Mouse (Mus musculus) testis, adult 2 months (tissue): ENCODE data around the gene Pus7. TPM values are rescaled to one million over a fixed set of nuclear protein-coding genes. Genes with fewer than 3 reads are reported as not detected.

Experiments used
- H3K27ac ChIP-seq: fragments of 200-500 bp; 2 replicates; pipeline ENCODE4 v1.5.1; 2012; ENCODE audit warnings: low read depth, low read length; ENCODE audit not compliant: control insufficient read depth, insufficient read depth
- H3K27me3 ChIP-seq: fragments of 200-500 bp; 2 replicates; pipeline ENCODE4 v1.6.1; 2012; ENCODE audit warnings: mild to moderate bottlenecking, low read length, moderate library complexity; ENCODE audit not compliant: control insufficient read depth, insufficient read depth
- H3K36me3 ChIP-seq: fragments of 200-500 bp; 2 replicates; pipeline ENCODE4 v1.6.1; 2012; ENCODE audit warnings: mild to moderate bottlenecking, low read length; ENCODE audit not compliant: control insufficient read depth, insufficient read depth
- H3K4me1 ChIP-seq: fragments of 200-500 bp; 2 replicates; pipeline ENCODE4 v1.6.1; 2012; ENCODE audit warnings: low read length; ENCODE audit not compliant: control insufficient read depth, insufficient read depth
- H3K4me3 ChIP-seq: fragments of 200-500 bp; 2 replicates; pipeline ENCODE4 v1.5.1; 2012; ENCODE audit warnings: low read depth, mild to moderate bottlenecking, low read length, moderate library complexity, mixed read lengths; ENCODE audit not compliant: control insufficient read depth
- CTCF ChIP-seq: fragments of 200-500 bp; IDR thresholded peaks from 2 replicates; pipeline ENCODE4 v1.5.1; 2012; ENCODE audit warnings: low read depth, mild to moderate bottlenecking, inconsistent platforms, low read length, moderate library complexity; ENCODE audit not compliant: control insufficient read depth, insufficient read depth, insufficient replicate concordance
- POLR2A ChIP-seq: fragments of 200-500 bp; IDR thresholded peaks from 2 replicates; pipeline ENCODE4 v1.6.1; 2012; ENCODE audit warnings: low read depth, mild to moderate bottlenecking, inconsistent platforms, low read length, moderate library complexity; ENCODE audit not compliant: control insufficient read depth
- polyA plus RNA-seq: library from polyadenylated mRNA; depleted of rRNA; stranded (reverse); fragments of >200 nt; gene quantifications from 2 replicates; pipeline ENCODE4 v1.2.3, GENCODE M21; 2012; rRNA removed

Pus7 gene
- polyA plus RNA-seq = 4.4 and 5.2 TPM in 2 replicates

GRCm38 (mm10) chr5:23782931-23783877 is at the start of gene Pus7:
TSS of gene Pus7 (minus strand) at chr5:23783711.
- peak within 1 kb of the TSS; percentile 57; the same call in 1 of the 2 replicates for H3K27ac ChIP-seq

GRCm38 (mm10) chr5:23830897-23831752 is 47.6 kb upstream of the Pus7 start:
- peak overlapping the region; percentile 75 for H3K27ac ChIP-seq
- H3K4me3 ChIP-seq = peak overlapping the region; percentile 82
- H3K27me3 ChIP-seq = no peaks in the 10 kb centered on the region
- TF ChIP-seq POLR2A = 0 out of 2 replicates have a peak, but pooled peaks have one; percentile 7
- TF ChIP-seq CTCF = no peak
- H3K36me3 ChIP-seq = no peaks in the 10 kb centered on the region
- H3K4me1 ChIP-seq = peaks cover 5% of the 10 kb centered on the region

More at GRCm38 (mm10) chr5:23782931-23783877, at the start of gene Pus7:
- Histone ChIP-seq H3K4me3 (peak within 1 kb of the TSS; percentile 93), H3K27me3 (no peaks in the 10 kb centered on the region), H3K36me3 (no peaks in the 10 kb centered on the region), H3K4me1 (peaks cover 3% of the 10 kb centered on the region)
- no peak for TF ChIP-seq CTCF
- TF ChIP-seq POLR2A = peak; percentile 73

- Histone ChIP-seq H3K36me3 (no peaks in the 10 kb centered on the region), H3K4me1 (peaks cover under 1% of the 10 kb centered on the region), H3K27ac (no peak overlapping the region), H3K4me3 (no peak overlapping the region), H3K27me3 (no peaks in the 10 kb centered on the region)
- TF ChIP-seq POLR2A (no peak), CTCF (peak; percentile 49; the same call in 1 of the 2 replicates)
Measured at GRCm38 (mm10) chr5:23826321-23827004, 43.0 kb upstream of the Pus7 start.

- Histone ChIP-seq H3K4me3 (no peak overlapping the region; the same call in 1 of the 2 replicates), H3K36me3 (no peaks in the 10 kb centered on the region), H3K27me3 (no peaks in the 10 kb centered on the region), H3K27ac (no peak overlapping the region), H3K4me1 (no peaks in the 10 kb centered on the region)
- TF ChIP-seq POLR2A (no peak), CTCF (no peak)
Measured at GRCm38 (mm10) chr5:23824171-23824733, 40.7 kb upstream of the Pus7 start.

GRCm38 (mm10) chr5:23822306-23822705 is 38.8 kb upstream of the Pus7 start:
- H3K4me1 ChIP-seq = no peaks in the 10 kb centered on the region
- no peaks in the 10 kb centered on the region for H3K27me3 ChIP-seq
- H3K4me3 ChIP-seq = no peak overlapping the region
- no peak for TF ChIP-seq POLR2A
- TF ChIP-seq CTCF = no peak
- H3K27ac ChIP-seq = no peak overlapping the region
- H3K36me3 ChIP-seq = peaks cover 1% of the 10 kb centered on the region; the same call in 1 of the 2 replicates

- peaks cover 5% of the 10 kb centered on the region; the same call in 1 of the 2 replicates for H3K36me3 ChIP-seq
- no peak overlapping the region; the same call in 1 of the 2 replicates for H3K27ac ChIP-seq
- H3K27me3 ChIP-seq = no peaks in the 10 kb centered on the region
- H3K4me1 ChIP-seq = no peaks in the 10 kb centered on the region
- H3K4me3 ChIP-seq = no peak overlapping the region
- TF ChIP-seq POLR2A (no peak), CTCF (no peak)
Measured at GRCm38 (mm10) chr5:23816681-23817080, 33.2 kb upstream of the Pus7 start.
